Mouse (Mus musculus): ENCODE data around the gene Trim33. TPM values are rescaled to one million over a fixed set of nuclear protein-coding genes. Genes with fewer than 3 reads are reported as not detected.

The Trim33 gene
- polyA plus RNA-seq, 1 experiment = 18.1 TPM

- Histone ChIP-seq H3K4me3 (replicated peaks; ENCODE audit: insufficient read depth, low read depth, low read length) (no peak overlapping the region), H3K27ac (ENCODE audit: insufficient read depth, low read length) (no peak overlapping the region), H3K4me1 (ENCODE audit: control insufficient read depth, insufficient read depth, low read length) (peaks cover 4% of the 10 kb centered on the region), H3K27me3 (ENCODE audit: control insufficient read depth, insufficient read depth, low read length) (no peaks in the 10 kb centered on the region)
- no peak for DNase-seq
- no peak for TF ChIP-seq CTCF (IDR thresholded peaks at IDR 0.05; ENCODE audit: borderline replicate concordance, insufficient read depth, low read depth, low read length)
- no peak for TF ChIP-seq POLR2A (IDR thresholded peaks at IDR 0.05; ENCODE audit: borderline replicate concordance, insufficient read depth, low read length)
- WGBS = 91% methylated on average over 2 of the region's 2 CpGs
Observed at GRCm38 (mm10) chr3:103405135-103405534, 126.0 kb downstream of the Trim33 start.

GRCm38 (mm10) chr3:103405871-103406765 lies 127.0 kb downstream of the Trim33 start:
- no peak overlapping the region for H3K4me3 ChIP-seq (replicated peaks; ENCODE audit: insufficient read depth, low read depth, low read length)
- H3K27ac ChIP-seq (ENCODE audit: insufficient read depth, low read length) = no peak overlapping the region
- 63% methylated on average over 11 of the region's 11 CpGs for WGBS
- peaks cover 4% of the 10 kb centered on the region for H3K4me1 ChIP-seq (ENCODE audit: control insufficient read depth, insufficient read depth, low read length)
- peak in 1 of 2 experiments; percentile 34 for DNase-seq
- H3K27me3 ChIP-seq (ENCODE audit: control insufficient read depth, insufficient read depth, low read length) = no peaks in the 10 kb centered on the region
- no peak for TF ChIP-seq CTCF (IDR thresholded peaks at IDR 0.05; ENCODE audit: borderline replicate concordance, insufficient read depth, low read depth, low read length)
- TF ChIP-seq POLR2A (IDR thresholded peaks at IDR 0.05; ENCODE audit: borderline replicate concordance, insufficient read depth, low read length) = no peak

Other genes with a start within 250 kb of the Trim33 start
- gene Nras, start 221.0 kb upstream of the Trim33 start, polyA plus RNA-seq (2012; rRNA removed) = 25.1 and 26.1 TPM in 2 replicates
- not detected in 2 replicates for gene Ampd1, start 205.3 kb upstream of the Trim33 start, polyA plus RNA-seq (2012; rRNA removed)
- gene Dennd2c, start 176.7 kb upstream of the Trim33 start, polyA plus RNA-seq (2012; rRNA removed) = 0.25 and 0.34 TPM in 2 replicates
- 139 TPM in 2 replicates for gene Bcas2, start 107.6 kb upstream of the Trim33 start, polyA plus RNA-seq (2012; rRNA removed)